Mouse (Mus musculus): Measurements from ENCODE around the gene Rufy3. TPM values are rescaled to one million over a fixed set of nuclear protein-coding genes. Genes with fewer than 3 reads are reported as not detected.

Rufy3 gene
- polyA plus RNA-seq, 1 experiment from 2014 or later: 92.2 TPM

DNA sequence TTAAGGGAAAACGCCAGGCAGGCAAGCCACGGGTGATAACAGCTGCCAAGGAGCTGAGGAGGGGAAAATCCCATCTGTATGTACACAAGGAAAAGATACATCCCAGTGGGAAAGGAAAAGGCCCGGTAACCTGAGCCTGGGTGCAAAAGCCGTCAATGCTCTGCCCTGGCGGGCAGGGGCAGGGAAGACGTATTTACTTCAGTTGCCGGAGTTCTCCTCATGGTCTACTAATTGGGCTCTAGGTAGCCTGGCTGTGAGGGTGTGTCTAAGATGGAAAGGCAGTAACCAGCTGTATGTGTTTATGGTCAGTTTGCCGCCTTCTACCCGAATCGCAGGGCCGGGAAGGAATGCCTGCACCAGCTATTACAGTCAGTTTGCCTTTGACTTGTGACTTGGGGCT is 64.3 kb downstream of the Rufy3 start:
- Histone ChIP-seq H3K27ac (peak overlapping the region; percentile 99), H3K4me3 (ENCODE audit: inconsistent target) (no peak overlapping the region), H3K79me2 (ENCODE audit: inconsistent target) (no peaks in the 10 kb centered on the region; the same call in 1 of the 2 replicates), H3K36me3 (ENCODE audit: inconsistent target) (peaks cover 38% of the 10 kb centered on the region)
- 93% methylated on average over 11 of the region's 11 CpGs for WGBS (ENCODE audit: missing documents)

DNA sequence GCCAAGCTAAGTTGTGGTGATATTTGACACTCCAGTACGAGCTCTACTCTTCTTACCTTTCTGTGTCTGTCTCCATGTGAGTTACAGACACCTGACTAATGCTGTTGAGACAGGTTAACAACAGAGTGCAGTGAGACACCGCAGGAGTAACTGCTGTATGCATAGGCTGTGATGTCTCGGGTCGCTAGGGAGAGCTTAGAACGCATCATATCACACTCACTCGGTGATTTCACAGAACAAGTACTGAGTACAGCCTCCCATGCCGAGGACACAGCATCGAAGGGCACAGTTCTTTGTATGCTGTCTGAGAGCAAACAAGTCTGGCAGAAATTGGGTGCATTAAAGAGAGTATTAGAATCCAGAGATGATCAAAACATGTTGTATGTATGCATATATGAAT is 65.1 kb downstream of the Rufy3 start:
- Histone ChIP-seq H3K27ac (peak overlapping the region; percentile 99), H3K4me3 (ENCODE audit: inconsistent target) (no peak overlapping the region)
- 97% methylated on average over 8 of the region's 8 CpGs for WGBS (ENCODE audit: missing documents)

DNA sequence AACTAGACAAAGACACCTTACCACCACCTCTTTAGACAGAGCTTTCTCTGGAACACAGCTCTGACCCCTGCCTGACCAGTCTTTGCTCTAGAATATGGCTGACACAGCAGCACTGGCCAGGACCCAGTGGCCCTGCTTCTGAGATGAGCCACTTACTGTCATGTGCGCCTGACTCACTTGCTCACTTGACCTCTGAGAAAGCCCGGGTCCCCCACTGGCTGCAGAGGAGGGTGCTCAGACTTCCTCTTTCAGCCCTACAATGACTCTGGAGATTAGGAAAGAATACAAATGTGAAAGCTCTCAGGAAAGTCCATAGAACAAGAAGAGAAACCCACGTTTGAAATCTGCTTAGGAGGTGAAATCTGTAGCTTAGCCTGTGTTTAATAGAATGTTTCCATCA is 66.0 kb downstream of the Rufy3 start:
- WGBS (ENCODE audit: missing documents): 0% methylated on average over 3 of the region's 3 CpGs

More for the DNA sequence above, 65.1 kb downstream of the Rufy3 start:
- no peaks in the 10 kb centered on the region; the same call in 1 of the 2 replicates for H3K79me2 ChIP-seq (ENCODE audit: inconsistent target)
- peaks cover 43% of the 10 kb centered on the region for H3K36me3 ChIP-seq (ENCODE audit: inconsistent target)

DNA sequence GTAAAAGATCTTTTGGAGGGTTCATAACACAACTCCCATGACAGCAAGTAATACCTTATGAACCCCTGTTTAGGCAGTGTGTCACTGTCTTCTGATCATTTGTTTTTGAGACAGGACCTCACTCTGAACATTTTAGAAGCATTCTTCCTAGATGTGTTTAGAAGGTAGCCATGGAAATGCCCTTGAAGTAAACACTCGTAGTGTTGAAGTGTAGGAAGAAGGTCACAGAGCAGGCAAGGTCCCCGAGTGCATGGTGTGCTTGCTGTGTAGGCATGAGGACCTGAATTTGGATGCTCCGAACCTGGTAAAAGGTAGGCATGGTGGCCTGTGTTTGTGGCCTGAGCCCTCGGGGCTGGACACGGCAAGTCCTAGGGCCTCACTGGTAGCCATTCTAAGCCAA is 66.7 kb downstream of the Rufy3 start:
- WGBS (ENCODE audit: missing documents): 92% methylated on average over 5 of the region's 5 CpGs
- Histone ChIP-seq H3K36me3 (ENCODE audit: inconsistent target) (peaks cover 53% of the 10 kb centered on the region), H3K27ac (peak overlapping the region; percentile 99), H3K79me2 (ENCODE audit: inconsistent target) (no peaks in the 10 kb centered on the region; the same call in 1 of the 2 replicates), H3K4me3 (ENCODE audit: inconsistent target) (no peak overlapping the region)

More for the DNA sequence above, 66.0 kb downstream of the Rufy3 start:
- Histone ChIP-seq H3K36me3 (ENCODE audit: inconsistent target) (peaks cover 52% of the 10 kb centered on the region), H3K27ac (peak overlapping the region; percentile 99), H3K4me3 (ENCODE audit: inconsistent target) (no peak overlapping the region), H3K79me2 (ENCODE audit: inconsistent target) (no peaks in the 10 kb centered on the region; the same call in 1 of the 2 replicates)

DNA sequence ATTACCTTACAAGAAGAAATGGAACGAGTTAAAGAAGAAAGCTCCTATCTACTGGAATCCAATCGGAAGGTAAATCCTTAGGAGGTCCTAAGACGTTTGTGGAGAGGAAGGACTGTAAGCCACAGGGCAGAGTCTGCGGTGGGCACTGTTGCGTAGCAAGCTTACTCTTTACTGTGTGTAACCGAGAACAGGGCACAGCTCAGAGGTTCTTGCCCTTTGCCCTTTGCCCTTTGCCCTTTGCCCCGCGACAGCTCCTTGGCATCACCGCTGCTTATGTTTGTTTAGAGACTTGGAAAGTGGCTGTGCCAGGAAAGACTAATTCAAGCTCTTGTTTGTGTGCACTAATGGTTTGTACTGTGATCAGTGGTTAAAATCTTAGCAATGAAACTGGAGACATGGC is 67.6 kb downstream of the Rufy3 start:
- Histone ChIP-seq H3K4me3 (ENCODE audit: inconsistent target) (no peak overlapping the region), H3K79me2 (ENCODE audit: inconsistent target) (no peaks in the 10 kb centered on the region; the same call in 1 of the 2 replicates), H3K36me3 (ENCODE audit: inconsistent target) (peaks cover 51% of the 10 kb centered on the region), H3K27ac (peak overlapping the region; percentile 99)
- whole genome bisulfite sequencing (ENCODE audit: missing documents): 95% methylated on average over 9 of the region's 9 CpGs

DNA sequence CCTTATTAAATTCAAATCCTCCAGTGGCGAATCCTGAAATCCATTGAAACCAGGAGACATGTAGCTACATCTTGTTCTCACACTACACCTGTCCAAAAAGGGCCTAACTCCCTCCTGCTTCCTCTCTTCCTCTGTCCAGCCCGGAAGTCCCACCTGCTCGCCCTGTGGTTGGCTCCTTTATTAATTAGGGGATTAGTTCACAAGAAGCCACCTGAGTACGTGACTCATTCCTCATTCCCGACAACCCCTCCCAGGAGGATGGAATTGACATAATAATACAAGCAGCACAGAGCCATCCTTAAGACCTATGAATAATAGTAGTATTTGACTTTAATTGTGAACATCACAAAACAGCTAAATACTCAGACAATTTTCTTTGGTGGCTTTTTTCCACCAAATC is 69.2 kb downstream of the Rufy3 start:
- H3K36me3 ChIP-seq (ENCODE audit: inconsistent target): peaks cover 59% of the 10 kb centered on the region
- H3K4me3 ChIP-seq (ENCODE audit: inconsistent target): no peak overlapping the region
- no peaks in the 10 kb centered on the region; the same call in 1 of the 2 replicates for H3K79me2 ChIP-seq (ENCODE audit: inconsistent target)
- WGBS (ENCODE audit: missing documents): 89% methylated on average over 5 of the region's 5 CpGs
- no peak overlapping the region for H3K27ac ChIP-seq

DNA sequence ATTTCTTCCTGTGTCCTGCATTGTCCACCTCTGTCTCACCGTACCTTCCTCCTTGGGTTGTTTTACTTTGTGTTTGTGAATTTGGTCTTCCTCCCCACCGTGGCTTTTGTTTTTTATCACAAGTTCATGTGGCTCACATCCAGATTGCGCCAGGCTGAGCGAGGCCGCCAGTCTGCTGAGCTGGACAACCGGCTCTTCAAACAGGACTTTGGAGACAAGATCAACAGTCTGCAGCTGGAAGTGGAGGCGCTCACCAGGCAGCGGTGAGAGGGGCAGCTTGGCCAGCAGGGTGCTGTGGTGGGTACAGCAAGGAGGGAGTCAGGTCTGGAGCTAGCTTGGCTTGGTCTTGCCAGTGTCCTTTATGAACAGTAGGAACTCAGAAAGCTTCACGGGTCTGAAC is 77.9 kb downstream of the Rufy3 start:
- WGBS (ENCODE audit: missing documents): 90% methylated on average over 9 of the region's 9 CpGs
- H3K79me2 ChIP-seq (ENCODE audit: inconsistent target): no peaks in the 10 kb centered on the region
- H3K4me3 ChIP-seq (ENCODE audit: inconsistent target): no peak overlapping the region
- H3K27ac ChIP-seq: no peak overlapping the region
- H3K36me3 ChIP-seq (ENCODE audit: inconsistent target): peaks cover 98% of the 10 kb centered on the region

GRCm38 (mm10) chr5:88643491-88643890 is 78.7 kb downstream of the Rufy3 start:
- WGBS (ENCODE audit: missing documents): 93% methylated on average over 9 of the region's 9 CpGs
- Histone ChIP-seq H3K79me2 (ENCODE audit: inconsistent target) (no peaks in the 10 kb centered on the region), H3K27ac (no peak overlapping the region), H3K4me3 (ENCODE audit: inconsistent target) (no peak overlapping the region), H3K36me3 (ENCODE audit: inconsistent target) (peaks cover 98% of the 10 kb centered on the region)

DNA sequence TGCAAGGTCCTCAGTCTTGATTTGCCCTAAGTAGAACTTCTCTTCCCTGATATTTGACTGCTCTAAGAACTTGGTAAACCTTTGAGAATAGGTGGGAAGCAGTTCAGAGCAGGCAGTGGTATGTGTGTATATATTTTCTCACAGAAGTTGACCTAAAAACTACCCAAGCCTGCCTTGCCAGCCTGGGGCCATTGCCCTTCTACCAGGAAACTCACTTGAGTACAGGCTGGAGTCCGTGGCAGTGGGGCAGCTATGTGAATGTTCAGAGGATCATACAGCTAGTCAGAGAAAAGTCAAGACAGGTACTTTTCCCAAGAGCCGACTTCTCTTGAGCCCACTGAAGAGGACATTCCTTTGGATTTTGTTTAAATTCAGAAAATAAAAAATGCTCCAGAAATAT is 80.1 kb downstream of the Rufy3 start:
- WGBS (ENCODE audit: missing documents): 83% methylated on average over 2 of the region's 2 CpGs
- H3K79me2 ChIP-seq (ENCODE audit: inconsistent target): no peaks in the 10 kb centered on the region
- no peak overlapping the region for H3K4me3 ChIP-seq (ENCODE audit: inconsistent target)
- H3K27ac ChIP-seq: no peak overlapping the region
- peaks cover 98% of the 10 kb centered on the region for H3K36me3 ChIP-seq (ENCODE audit: inconsistent target)

GRCm38 (mm10) chr5:88645405-88645804 is 80.6 kb downstream of the Rufy3 start:
- Histone ChIP-seq H3K79me2 (ENCODE audit: inconsistent target) (no peaks in the 10 kb centered on the region), H3K36me3 (ENCODE audit: inconsistent target) (peaks cover 97% of the 10 kb centered on the region), H3K27ac (no peak overlapping the region), H3K4me3 (ENCODE audit: inconsistent target) (no peak overlapping the region)
- 70% methylated on average over 4 of the region's 5 CpGs for WGBS (ENCODE audit: missing documents)

DNA sequence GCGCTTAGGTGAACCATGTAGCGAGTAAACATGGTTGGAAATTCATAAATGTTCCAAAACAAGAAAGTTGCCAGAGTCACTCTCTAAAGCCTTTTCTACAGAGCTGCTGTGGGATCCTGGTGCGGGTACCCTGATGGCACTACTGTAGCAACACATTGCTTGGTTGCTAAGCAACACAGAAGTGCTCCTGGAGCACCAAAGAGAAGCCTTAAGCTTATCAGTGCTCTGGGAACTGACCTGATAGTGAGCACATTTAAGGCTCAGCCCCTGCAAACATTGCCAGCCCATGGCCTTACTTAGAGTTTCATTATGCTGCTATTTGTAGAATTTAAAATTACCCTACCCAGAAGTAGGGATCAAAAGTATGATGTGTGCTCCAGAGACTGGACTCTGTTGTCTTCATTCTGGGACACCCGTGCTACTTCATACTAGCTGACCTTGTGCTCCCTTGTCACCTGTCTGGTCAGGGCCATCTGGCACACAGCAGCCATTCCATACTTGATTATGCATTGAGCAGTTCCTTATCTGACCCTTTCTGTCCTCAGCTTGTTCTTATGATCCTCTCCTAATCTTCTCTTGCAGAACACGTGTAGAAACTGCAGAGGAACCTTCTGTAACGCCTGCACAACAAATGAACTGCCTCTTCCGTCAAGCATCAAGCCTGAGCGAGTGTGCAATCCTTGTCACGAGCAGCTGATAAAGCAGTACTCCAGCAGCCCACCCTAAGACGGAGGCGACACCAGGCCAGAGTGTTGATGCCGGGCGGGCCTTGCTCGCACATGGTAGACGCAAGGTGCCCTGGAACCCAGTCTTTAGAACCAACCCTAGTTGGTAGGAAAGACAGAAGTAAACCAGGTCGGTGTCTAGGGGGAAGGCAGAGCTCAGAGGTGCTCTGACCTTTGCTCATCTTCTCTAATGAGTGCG is 84.7 kb downstream of the Rufy3 start:
- 94% methylated on average over 16 of the region's 17 CpGs for WGBS (ENCODE audit: missing documents)

DNA sequence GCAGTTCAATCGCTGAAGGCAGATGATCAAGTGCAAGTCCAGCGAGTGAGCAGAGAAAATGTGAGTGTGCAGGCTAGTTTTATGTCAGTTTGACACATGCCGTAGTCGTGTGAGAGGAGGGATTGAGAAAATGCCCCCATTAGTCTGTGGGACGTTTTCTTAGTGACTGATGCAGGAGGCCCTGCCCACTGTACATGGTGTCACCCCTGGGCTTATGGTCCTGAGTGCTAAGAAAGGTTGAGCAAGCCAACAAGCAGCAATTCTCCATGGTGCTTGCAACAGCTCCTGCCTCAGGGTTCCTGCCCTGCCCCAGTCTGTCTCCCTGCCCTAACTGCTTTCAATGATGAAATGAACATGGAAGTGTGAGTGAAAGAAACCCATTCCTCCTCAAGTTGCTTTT is 87.7 kb downstream of the Rufy3 start:
- H3K79me2 ChIP-seq (ENCODE audit: inconsistent target): no peaks in the 10 kb centered on the region
- H3K36me3 ChIP-seq (ENCODE audit: inconsistent target): peaks cover 54% of the 10 kb centered on the region
- no peak overlapping the region for H3K27ac ChIP-seq
- no peak overlapping the region for H3K4me3 ChIP-seq (ENCODE audit: inconsistent target)
- 92% methylated on average over 5 of the region's 5 CpGs for WGBS (ENCODE audit: missing documents)

More for the DNA sequence above, 84.7 kb downstream of the Rufy3 start:
- Histone ChIP-seq H3K4me3 (ENCODE audit: inconsistent target) (no peak overlapping the region), H3K27ac (no peak overlapping the region), H3K79me2 (ENCODE audit: inconsistent target) (no peaks in the 10 kb centered on the region), H3K36me3 (ENCODE audit: inconsistent target) (peaks cover 83% of the 10 kb centered on the region)

DNA sequence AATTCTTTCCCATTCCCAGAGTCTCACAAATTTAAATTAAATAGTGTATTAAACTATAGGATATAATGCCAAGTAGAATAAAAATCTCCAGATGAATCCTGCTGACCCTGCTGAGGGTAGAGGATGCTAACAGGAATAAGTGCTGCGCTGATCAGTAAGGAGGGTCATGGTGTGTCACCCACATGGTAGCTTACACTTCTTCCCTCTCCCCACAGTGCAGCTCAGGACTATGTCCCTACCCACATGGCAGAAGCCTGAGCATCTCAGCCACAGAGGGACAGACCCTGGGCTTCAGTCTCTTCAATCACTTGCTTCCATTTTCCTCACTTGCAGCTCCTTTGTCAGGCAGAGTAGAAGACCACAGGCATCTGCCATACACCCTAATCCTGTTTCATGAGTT is 93.0 kb downstream of the Rufy3 start:
- Histone ChIP-seq H3K4me3 (ENCODE audit: inconsistent target) (no peak overlapping the region), H3K79me2 (ENCODE audit: inconsistent target) (no peaks in the 10 kb centered on the region), H3K36me3 (ENCODE audit: inconsistent target) (peaks cover 38% of the 10 kb centered on the region), H3K27ac (no peak overlapping the region)
- WGBS (ENCODE audit: missing documents): 91% methylated on average over 1 of the region's 1 CpGs

DNA sequence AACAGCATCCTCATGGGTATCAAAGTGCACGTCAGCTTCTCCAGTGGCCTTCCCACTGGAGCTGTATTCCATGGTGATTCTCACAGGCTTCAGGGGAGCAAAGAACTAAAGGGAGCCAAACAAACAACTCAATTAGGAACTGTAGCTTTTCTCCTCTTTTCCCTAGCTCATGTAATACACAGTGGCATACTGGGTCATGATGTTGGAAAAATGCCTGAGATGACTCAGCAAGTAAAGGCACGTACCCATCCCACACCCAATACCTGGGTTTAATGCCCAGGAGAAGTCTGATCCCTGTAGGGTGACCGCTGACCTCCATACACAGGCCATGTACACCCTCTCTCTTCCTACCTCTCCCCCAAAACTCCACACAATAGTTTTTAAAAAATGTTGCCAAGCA is 98.3 kb downstream of the Rufy3 start:
- no peak overlapping the region for H3K4me3 ChIP-seq (ENCODE audit: inconsistent target)
- H3K27ac ChIP-seq: no peak overlapping the region
- no peaks in the 10 kb centered on the region; the same call in 1 of the 2 replicates for H3K79me2 ChIP-seq (ENCODE audit: inconsistent target)
- H3K36me3 ChIP-seq (ENCODE audit: inconsistent target): peaks cover 77% of the 10 kb centered on the region
- WGBS (ENCODE audit: missing documents): 94% methylated on average over 3 of the region's 3 CpGs

DNA sequence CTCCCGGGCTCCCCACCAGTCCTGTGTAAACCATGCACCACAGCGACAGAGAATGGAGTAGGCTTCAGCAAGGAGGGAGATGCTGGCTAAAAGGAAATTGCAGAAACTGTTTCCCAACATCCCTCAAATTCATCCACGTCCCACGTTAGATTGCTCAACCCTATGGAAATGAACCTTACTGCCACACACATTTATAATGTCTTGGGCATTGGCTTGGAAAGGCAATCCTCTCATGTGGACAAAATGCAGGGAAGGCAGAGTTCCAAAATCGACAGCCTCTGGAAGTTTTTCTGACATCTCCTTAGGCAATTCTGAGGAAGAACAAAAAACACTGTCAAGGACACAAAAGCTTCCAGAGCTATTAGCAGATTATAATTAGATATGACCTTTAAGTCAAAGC is 99.0 kb downstream of the Rufy3 start:
- WGBS (ENCODE audit: missing documents): 83% methylated on average over 5 of the region's 5 CpGs
- Histone ChIP-seq H3K79me2 (ENCODE audit: inconsistent target) (no peaks in the 10 kb centered on the region; the same call in 1 of the 2 replicates), H3K36me3 (ENCODE audit: inconsistent target) (peaks cover 84% of the 10 kb centered on the region), H3K27ac (no peak overlapping the region), H3K4me3 (ENCODE audit: inconsistent target) (no peak overlapping the region)
